Mouse (Mus musculus): ENCODE measurements around the gene Eif5a2. TPM values are rescaled to one million over a fixed set of nuclear protein-coding genes. Genes with fewer than 3 reads are reported as not detected.

The Eif5a2 gene
- total and polyA plus RNA-seq, 3 experiments, result 6.1 to 7.3 TPM; not detected in 1

DNA sequence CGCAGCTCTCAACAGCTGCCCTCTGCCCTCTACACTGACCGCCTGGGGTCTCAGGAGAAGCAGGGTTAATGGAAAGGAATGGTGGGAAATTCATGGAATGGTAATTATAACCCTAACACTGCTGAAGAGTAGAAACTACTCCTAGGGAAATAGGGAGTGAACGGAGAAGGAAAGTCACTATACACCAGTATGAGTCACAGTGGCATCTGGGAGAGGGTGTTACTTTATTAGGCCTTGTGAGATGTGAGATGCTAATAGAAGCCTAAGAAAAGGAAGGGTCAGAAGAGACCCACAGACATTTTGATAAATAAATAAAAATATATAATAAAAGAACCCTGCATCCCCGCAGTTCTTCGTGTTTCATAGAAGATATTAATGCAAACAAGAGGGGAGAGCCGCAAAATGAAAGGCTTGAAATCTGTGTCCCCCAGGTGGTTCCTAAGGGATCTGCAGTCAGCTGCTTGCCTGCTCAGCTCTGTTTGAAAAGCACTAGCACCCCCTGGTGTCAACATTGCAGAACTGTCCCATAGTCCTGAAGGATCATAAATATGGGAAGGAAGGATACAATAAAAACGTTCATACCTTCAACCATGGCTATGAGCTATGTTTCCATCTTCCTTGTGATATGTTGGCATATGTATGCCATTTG lies 35.1 kb upstream of the Eif5a2 start:
- no peak overlapping the region for H3K27ac ChIP-seq (ENCODE audit: control insufficient read depth, low read depth, low read length)
- H3K36me3 ChIP-seq (ENCODE audit: control insufficient read depth in 1 of 2, insufficient read depth in 2 of 2, low read length in 2 of 2), result no peaks in the 10 kb centered on the region
- H3K9me3 ChIP-seq (replicated peaks; ENCODE audit: insufficient read depth, low read length), result no peaks in the 10 kb centered on the region
- H3K4me3 ChIP-seq (ENCODE audit: control insufficient read depth in 1 of 2, insufficient read depth in 1 of 2, low read depth in 2 of 2, low read length in 2 of 2), result no peak overlapping the region
- no peaks in the 10 kb centered on the region for H3K4me1 ChIP-seq (ENCODE audit: control insufficient read depth in 1 of 2, insufficient read depth in 2 of 2, low read length in 2 of 2)
- TF ChIP-seq POLR2AphosphoS5 (IDR thresholded peaks at IDR 0.05; ENCODE audit: borderline replicate concordance, low read depth, low read length), result no peak
- TF ChIP-seq MAZ (IDR thresholded peaks at IDR 0.05; ENCODE audit: low read depth, low read length), result no peak
- TF ChIP-seq HCFC1 (IDR thresholded peaks at IDR 0.05; ENCODE audit: low read depth, low read length), result 0 out of 2 replicates have a peak, but pooled peaks have one; percentile 25
- no peak for TF ChIP-seq E2F4 (IDR thresholded peaks at IDR 0.05; ENCODE audit: borderline replicate concordance, low read depth, low read length)
- 0 out of 2 replicates have a peak, but pooled peaks have one; percentile 14 for TF ChIP-seq MAFK (IDR thresholded peaks at IDR 0.05; ENCODE audit: borderline replicate concordance, low read depth, low read length)
- 0 out of 2 replicates have a peak, but pooled peaks have one; percentile 18 for TF ChIP-seq ZNF384 (IDR thresholded peaks at IDR 0.05; ENCODE audit: low read depth, low read length)
- TF ChIP-seq TBP (IDR thresholded peaks at IDR 0.05; ENCODE audit: low read depth, low read length), result no peak
- TF ChIP-seq ZKSCAN1 (IDR thresholded peaks at IDR 0.05; ENCODE audit: low read depth, low read length), result no peak
- 0 out of 2 replicates have a peak, but pooled peaks have one; percentile 54 for TF ChIP-seq JUND (IDR thresholded peaks at IDR 0.05; ENCODE audit: low read depth, low read length)
- TF ChIP-seq GABPA (IDR thresholded peaks at IDR 0.05; ENCODE audit: low read depth, low read length), result no peak
- peak; percentile 96 for TF ChIP-seq ZC3H11A (IDR thresholded peaks at IDR 0.05; ENCODE audit: low read depth, low read length)
- TF ChIP-seq MYB (IDR thresholded peaks at IDR 0.05; ENCODE audit: low read depth, low read length), result no peak
- peak; percentile 53; the same call in 1 of the 2 replicates for TF ChIP-seq BHLHE40 (IDR thresholded peaks at IDR 0.05; ENCODE audit: borderline replicate concordance, low read depth, low read length)
- no peak for TF ChIP-seq MYC (IDR thresholded peaks at IDR 0.05; ENCODE audit: low read depth, low read length)
- TF ChIP-seq TAL1 (IDR thresholded peaks at IDR 0.05; ENCODE audit: low read length), result no peak
- no peak for TF ChIP-seq NRF1 (IDR thresholded peaks at IDR 0.05; ENCODE audit: insufficient read depth, low read depth, low read length, poor library complexity, severe bottlenecking)
- TF ChIP-seq TCF12 (IDR thresholded peaks at IDR 0.05; ENCODE audit: low read depth, low read length), result no peak
- TF ChIP-seq SMC3 (IDR thresholded peaks at IDR 0.05; ENCODE audit: low read depth, low read length), result peak; percentile 99
- TF ChIP-seq POLR2AphosphoS2 (IDR thresholded peaks at IDR 0.05; ENCODE audit: low read length), result no peak
- peak in 2 of 3 experiments; percentile 85 to 94; a peak in 5 of 6 replicates for TF ChIP-seq CTCF (IDR thresholded peaks at IDR 0.05 in 2 of 3, conservative IDR thresholded peaks at IDR 0.05 in 1 of 3; ENCODE audit: control insufficient read depth in 1 of 3, insufficient read depth in 1 of 3, low read depth in 2 of 3, low read length in 3 of 3, poor library complexity in 1 of 3, severe bottlenecking in 1 of 3)
- TF ChIP-seq RAD21 (IDR thresholded peaks at IDR 0.05; ENCODE audit: low read depth, low read length), result peak; percentile 99
- TF ChIP-seq ELF1 (IDR thresholded peaks at IDR 0.05; ENCODE audit: low read depth, low read length), result no peak
- TF ChIP-seq MAX (IDR thresholded peaks at IDR 0.05; ENCODE audit: low read length), result 0 out of 2 replicates have a peak, but pooled peaks have one; percentile 24
- TF ChIP-seq GATA1 (IDR thresholded peaks at IDR 0.05; ENCODE audit: low read depth, low read length), result no peak
- no peak for TF ChIP-seq ETS1 (IDR thresholded peaks at IDR 0.05; ENCODE audit: low read depth, low read length)
- TF ChIP-seq USF1 (IDR thresholded peaks at IDR 0.05; ENCODE audit: low read depth, low read length), result 0 out of 2 replicates have a peak, but pooled peaks have one; percentile 11
- TF ChIP-seq UBTF (IDR thresholded peaks at IDR 0.05; ENCODE audit: borderline replicate concordance, insufficient read depth, low read depth, low read length), result no peak
- no peaks in the 10 kb centered on the region for H3K27me3 ChIP-seq (ENCODE audit: control insufficient read depth in 1 of 2, insufficient read depth in 2 of 2, low read length in 2 of 2)
- H3K9ac ChIP-seq (ENCODE audit: control insufficient read depth, low read depth, low read length, poor library complexity, severe bottlenecking), result no peak overlapping the region
- H3K79me2 ChIP-seq (ENCODE audit: control insufficient read depth, insufficient read depth, low read length, poor library complexity), result no peaks in the 10 kb centered on the region
- peak; percentile 90 for DNase-seq (ENCODE audit: low read depth, low spot score)
